Mouse (Mus musculus): ENCODE measurements around the gene Msi1. TPM values are rescaled to one million over a fixed set of nuclear protein-coding genes. Genes with fewer than 3 reads are reported as not detected.

Msi1 gene
- polyA plus RNA-seq, 1 experiment from 2014 or later: 54.0 TPM

GRCm38 (mm10) chr5:115415111-115416085 is 14.0 kb upstream of the Msi1 start:
- Histone ChIP-seq H3K36me3 (no peaks in the 10 kb centered on the region), H3K27me3 (ENCODE audit: low read depth, poor library complexity, severe bottlenecking) (no peaks in the 10 kb centered on the region), H3K4me3 (peak overlapping the region; percentile 32), H3K9me3 (replicated peaks) (no peaks in the 10 kb centered on the region), H3K4me1 (peaks cover 6% of the 10 kb centered on the region), H3K27ac (no peak overlapping the region)
- 64% methylated on average over 24 of the region's 24 CpGs for WGBS
- no peak for DNase-seq (ENCODE audit: low spot score)

GRCm38 (mm10) chr5:115428831-115429358 is 504 bp upstream of the Msi1 start:
- Histone ChIP-seq H3K36me3 (peaks cover 30% of the 10 kb centered on the region), H3K4me1 (peaks cover 56% of the 10 kb centered on the region), H3K27ac (peak overlapping the region; percentile 99), H3K4me3 (peak overlapping the region; percentile 100), H3K9me3 (replicated peaks) (no peaks in the 10 kb centered on the region), H3K27me3 (ENCODE audit: low read depth, poor library complexity, severe bottlenecking) (peaks cover 28% of the 10 kb centered on the region)
- under 1% methylated on average over 20 of the region's 20 CpGs for WGBS
- DNase-seq (ENCODE audit: low spot score): no peak

GRCm38 (mm10) chr5:115430187-115430960 is 975 bp downstream of the Msi1 start:
- Histone ChIP-seq H3K27ac (peak overlapping the region; percentile 99), H3K27me3 (ENCODE audit: low read depth, poor library complexity, severe bottlenecking) (peaks cover 28% of the 10 kb centered on the region), H3K4me3 (peak overlapping the region; percentile 100), H3K9me3 (replicated peaks) (no peaks in the 10 kb centered on the region), H3K4me1 (peaks cover 71% of the 10 kb centered on the region), H3K36me3 (peaks cover 45% of the 10 kb centered on the region)
- peak; percentile 66 for DNase-seq (ENCODE audit: low spot score)
- under 1% methylated on average over 39 of the region's 73 CpGs for WGBS

- Histone ChIP-seq H3K9me3 (replicated peaks) (no peaks in the 10 kb centered on the region), H3K36me3 (peaks cover 54% of the 10 kb centered on the region), H3K4me1 (peaks cover 80% of the 10 kb centered on the region), H3K27me3 (ENCODE audit: low read depth, poor library complexity, severe bottlenecking) (peaks cover 28% of the 10 kb centered on the region), H3K27ac (peak overlapping the region; percentile 99), H3K4me3 (peak overlapping the region; percentile 100)
- peak; percentile 69 for DNase-seq (ENCODE audit: low spot score)
- 8% methylated on average over 14 of the region's 14 CpGs for WGBS
Observed at GRCm38 (mm10) chr5:115431061-115431897, 1.9 kb downstream of the Msi1 start.

GRCm38 (mm10) chr5:115431898-115432259 is 2.5 kb downstream of the Msi1 start:
- Histone ChIP-seq H3K36me3 (peaks cover 57% of the 10 kb centered on the region), H3K27ac (peak overlapping the region; percentile 99), H3K9me3 (replicated peaks) (no peaks in the 10 kb centered on the region), H3K27me3 (ENCODE audit: low read depth, poor library complexity, severe bottlenecking) (peaks cover 23% of the 10 kb centered on the region), H3K4me3 (peak overlapping the region; percentile 100), H3K4me1 (peaks cover 86% of the 10 kb centered on the region)
- 55% methylated on average over 7 of the region's 7 CpGs for WGBS
- no peak for DNase-seq (ENCODE audit: low spot score)

- H3K4me1 ChIP-seq: peaks cover 91% of the 10 kb centered on the region
- H3K36me3 ChIP-seq: peaks cover 59% of the 10 kb centered on the region
Observed at GRCm38 (mm10) chr5:115432395-115432794, 3.0 kb downstream of the Msi1 start.

GRCm38 (mm10) chr5:115433191-115433590 is 3.8 kb downstream of the Msi1 start:
- H3K4me3 ChIP-seq: no peak overlapping the region; the same call in 1 of the 2 replicates
- WGBS: 87% methylated on average over 8 of the region's 8 CpGs

More at GRCm38 (mm10) chr5:115432395-115432794, 3.0 kb downstream of the Msi1 start:
- DNase-seq (ENCODE audit: low spot score): no peak
- Histone ChIP-seq H3K27me3 (ENCODE audit: low read depth, poor library complexity, severe bottlenecking) (peaks cover 18% of the 10 kb centered on the region), H3K4me3 (peak overlapping the region; percentile 100), H3K27ac (peak overlapping the region; percentile 99; the same call in 1 of the 2 replicates), H3K9me3 (replicated peaks) (no peaks in the 10 kb centered on the region)
- 86% methylated on average over 11 of the region's 11 CpGs for WGBS

GRCm38 (mm10) chr5:115434280-115434852 is 5.0 kb downstream of the Msi1 start:
- Histone ChIP-seq H3K4me3 (peak overlapping the region; percentile 55), H3K27me3 (ENCODE audit: low read depth, poor library complexity, severe bottlenecking) (no peaks in the 10 kb centered on the region), H3K4me1 (peaks cover 95% of the 10 kb centered on the region), H3K27ac (peak overlapping the region; percentile 99), H3K9me3 (replicated peaks) (no peaks in the 10 kb centered on the region), H3K36me3 (peaks cover 79% of the 10 kb centered on the region)
- DNase-seq (ENCODE audit: low spot score): no peak
- 37% methylated on average over 11 of the region's 11 CpGs for whole genome bisulfite sequencing

More at GRCm38 (mm10) chr5:115433191-115433590, 3.8 kb downstream of the Msi1 start:
- peaks cover 67% of the 10 kb centered on the region for H3K36me3 ChIP-seq
- DNase-seq (ENCODE audit: low spot score): no peak
- H3K27ac ChIP-seq: 0 out of 2 replicates have a peak overlapping the region, but pooled peaks have one; percentile 27
- peaks cover 94% of the 10 kb centered on the region for H3K4me1 ChIP-seq
- no peaks in the 10 kb centered on the region for H3K9me3 ChIP-seq (replicated peaks)
- H3K27me3 ChIP-seq (ENCODE audit: low read depth, poor library complexity, severe bottlenecking): peaks cover 10% of the 10 kb centered on the region

GRCm38 (mm10) chr5:115434853-115435754 is 5.7 kb downstream of the Msi1 start:
- H3K36me3 ChIP-seq: peaks cover 86% of the 10 kb centered on the region

GRCm38 (mm10) chr5:115435755-115436379 is 6.5 kb downstream of the Msi1 start:
- Histone ChIP-seq H3K4me1 (peaks cover 92% of the 10 kb centered on the region), H3K4me3 (peak overlapping the region; percentile 55), H3K9me3 (replicated peaks) (no peaks in the 10 kb centered on the region), H3K36me3 (peaks cover 93% of the 10 kb centered on the region), H3K27ac (peak overlapping the region; percentile 99), H3K27me3 (ENCODE audit: low read depth, poor library complexity, severe bottlenecking) (no peaks in the 10 kb centered on the region)
- DNase-seq (ENCODE audit: low spot score): no peak
- 19% methylated on average over 8 of the region's 8 CpGs for WGBS

More at GRCm38 (mm10) chr5:115434853-115435754, 5.7 kb downstream of the Msi1 start:
- Histone ChIP-seq H3K4me1 (peaks cover 98% of the 10 kb centered on the region), H3K27me3 (ENCODE audit: low read depth, poor library complexity, severe bottlenecking) (no peaks in the 10 kb centered on the region), H3K27ac (peak overlapping the region; percentile 99), H3K9me3 (replicated peaks) (no peaks in the 10 kb centered on the region), H3K4me3 (peak overlapping the region; percentile 55)
- DNase-seq (ENCODE audit: low spot score): peak; percentile 56
- WGBS: 30% methylated on average over 15 of the region's 15 CpGs

Data from limb, embryonic 10.5 days (tissue).